Mouse (Mus musculus): ENCODE measurements around the gene Sprr3.

GRCm38 (mm10) chr3:92503528-92503927 lies 45.0 kb upstream of the Sprr3 start:
- TF ChIP-seq CTCF (IDR thresholded peaks at IDR 0.05; ENCODE audit: low read depth) (no peak), EP300 (IDR thresholded peaks at IDR 0.05; ENCODE audit: low read depth) (no peak)
